Mouse (Mus musculus): ENCODE results near the gene Klc3. TPM values are rescaled to one million over a fixed set of nuclear protein-coding genes. Genes with fewer than 3 reads are reported as not detected.

The Klc3 gene
- total and polyA plus RNA-seq, 3 experiments, result 0.42 to 3.6 TPM; not detected in 1

DNA sequence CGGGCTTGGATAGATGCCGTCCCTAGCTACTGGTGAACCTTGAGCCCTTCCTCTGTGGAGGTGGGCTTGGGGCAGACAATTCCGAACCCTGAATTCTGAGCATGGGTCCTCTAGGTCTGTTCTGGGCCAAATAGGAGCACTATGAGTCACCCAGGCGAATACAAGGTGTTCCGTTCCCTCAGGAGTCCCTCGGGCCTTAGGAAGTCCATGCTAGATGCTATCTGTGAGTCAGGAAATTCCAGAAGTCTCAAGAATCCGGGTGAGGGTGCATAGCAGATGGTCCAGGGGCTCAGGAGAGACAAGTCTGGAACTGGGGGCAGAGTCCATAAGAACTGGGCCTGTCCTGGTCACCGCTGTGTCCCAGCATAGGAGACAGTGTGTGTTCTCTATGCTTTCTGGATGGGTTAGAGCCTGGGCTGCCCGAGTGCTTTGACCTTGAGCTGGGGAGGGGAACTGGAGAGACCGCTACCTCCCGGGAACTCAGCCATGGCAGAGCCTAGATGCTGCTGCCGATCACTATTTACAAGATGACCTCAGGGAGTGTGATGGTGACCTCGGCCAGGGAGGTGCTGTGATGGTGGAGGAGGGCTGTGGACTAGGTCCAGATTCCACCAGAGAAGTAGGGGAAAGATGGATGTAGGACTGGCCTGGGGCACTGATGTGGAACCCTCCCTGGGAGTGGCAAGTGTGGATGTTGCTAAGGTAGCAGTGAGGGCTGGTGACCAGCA, 54.6 kb downstream of the Klc3 start:
- no peaks in the 10 kb centered on the region; a peak in 3 of 4 replicates for H3K36me3 ChIP-seq (ENCODE audit: control insufficient read depth in 1 of 2, insufficient read depth in 2 of 2, low read length in 2 of 2)
- no peak overlapping the region for H3K27ac ChIP-seq (ENCODE audit: control insufficient read depth, low read depth, low read length)
- TF ChIP-seq RCOR1 (IDR thresholded peaks at IDR 0.05; ENCODE audit: low read depth, low read length), result no peak
- DNase-seq (ENCODE audit: low read depth, low spot score), result no peak
- no peaks in the 10 kb centered on the region for H3K9me3 ChIP-seq (replicated peaks; ENCODE audit: insufficient read depth, low read length)
- no peaks in the 10 kb centered on the region for H3K79me2 ChIP-seq (ENCODE audit: control insufficient read depth, insufficient read depth, low read length, poor library complexity)
- no peaks in the 10 kb centered on the region for H3K27me3 ChIP-seq (ENCODE audit: control insufficient read depth in 1 of 2, insufficient read depth in 2 of 2, low read length in 2 of 2)
- no peak overlapping the region for H3K9ac ChIP-seq (ENCODE audit: control insufficient read depth, low read depth, low read length, poor library complexity, severe bottlenecking)
- no peak overlapping the region for H3K4me3 ChIP-seq (ENCODE audit: control insufficient read depth in 1 of 2, insufficient read depth in 1 of 2, low read depth in 2 of 2, low read length in 2 of 2)
- H3K4me1 ChIP-seq (ENCODE audit: control insufficient read depth in 1 of 2, insufficient read depth in 2 of 2, low read length in 2 of 2), result peaks cover 0 to 7% of the 10 kb centered on the region in 2 experiments; a peak in 1 of 4 replicates

DNA sequence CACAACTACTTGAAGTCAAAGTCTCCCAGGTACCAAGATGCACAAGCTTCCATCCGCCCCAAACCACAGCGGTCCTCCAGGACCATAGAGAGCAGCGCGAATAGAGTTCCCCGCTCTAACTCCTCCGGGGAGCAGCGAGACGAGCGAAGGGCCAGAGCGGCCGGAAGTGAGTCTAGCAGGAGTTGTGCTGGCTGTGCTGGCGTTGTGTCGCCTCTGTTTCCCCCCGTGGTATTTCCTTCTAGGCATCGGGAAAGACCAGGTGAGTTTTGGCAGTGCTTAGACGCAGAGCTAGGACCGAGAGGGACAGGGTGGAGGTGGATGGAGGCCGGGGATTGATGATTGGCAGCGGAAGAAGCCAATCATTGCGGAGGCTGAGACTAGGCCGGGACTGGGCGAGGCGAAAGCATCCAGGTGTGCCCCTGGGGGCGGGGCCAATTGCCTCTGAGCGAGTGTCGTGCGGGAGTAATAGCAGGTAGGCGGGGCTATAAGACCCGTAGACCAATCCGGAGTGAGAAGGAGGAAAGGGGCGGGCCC, 58.9 kb downstream of the Klc3 start:
- Histone ChIP-seq H3K9me3 (replicated peaks; ENCODE audit: insufficient read depth, low read length) (no peaks in the 10 kb centered on the region), H3K27ac (ENCODE audit: control insufficient read depth, low read depth, low read length) (peak overlapping the region; percentile 43), H3K9ac (ENCODE audit: control insufficient read depth, low read depth, low read length, poor library complexity, severe bottlenecking) (peak overlapping the region; percentile 70), H3K79me2 (ENCODE audit: control insufficient read depth, insufficient read depth, low read length, poor library complexity) (no peaks in the 10 kb centered on the region), H3K36me3 (ENCODE audit: control insufficient read depth in 1 of 2, insufficient read depth in 2 of 2, low read length in 2 of 2) (peaks cover 0 to 5% of the 10 kb centered on the region in 2 experiments; a peak in 2 of 4 replicates), H3K4me3 (ENCODE audit: control insufficient read depth in 1 of 2, insufficient read depth in 1 of 2, low read depth in 2 of 2, low read length in 2 of 2) (peak overlapping the region; percentile 66 to 70), H3K4me1 (ENCODE audit: control insufficient read depth in 1 of 2, insufficient read depth in 2 of 2, low read length in 2 of 2) (peaks cover 2 to 18% of the 10 kb centered on the region in 2 experiments; a peak in 3 of 4 replicates), H3K27me3 (ENCODE audit: control insufficient read depth in 1 of 2, insufficient read depth in 2 of 2, low read length in 2 of 2) (peaks cover 0 to 6% of the 10 kb centered on the region in 2 experiments; a peak in 2 of 4 replicates)
- DNase-seq (ENCODE audit: low read depth, low spot score), result peak; percentile 99
- TF ChIP-seq MEF2A (IDR thresholded peaks at IDR 0.05; ENCODE audit: extremely low read depth, insufficient replicate concordance, low read depth, low read length, poor library complexity, severe bottlenecking) (no peak), ETS1 (IDR thresholded peaks at IDR 0.05; ENCODE audit: low read depth, low read length) (peak; percentile 28; the same call in 1 of the 2 replicates), MAX (IDR thresholded peaks at IDR 0.05; ENCODE audit: low read length) (0 out of 2 replicates have a peak, but pooled peaks have one; percentile 2), MYC (IDR thresholded peaks at IDR 0.05; ENCODE audit: low read depth, low read length) (no peak), HCFC1 (IDR thresholded peaks at IDR 0.05; ENCODE audit: low read depth, low read length) (peak; percentile 98), USF1 (IDR thresholded peaks at IDR 0.05; ENCODE audit: low read depth, low read length) (no peak), CTCF (IDR thresholded peaks at IDR 0.05 in 2 of 3, conservative IDR thresholded peaks at IDR 0.05 in 1 of 3; ENCODE audit: control insufficient read depth in 1 of 3, insufficient read depth in 1 of 3, low read depth in 2 of 3, low read length in 3 of 3, poor library complexity in 1 of 3, severe bottlenecking in 1 of 3) (no peak), BHLHE40 (IDR thresholded peaks at IDR 0.05; ENCODE audit: borderline replicate concordance, low read depth, low read length) (no peak), GATA1 (IDR thresholded peaks at IDR 0.05; ENCODE audit: low read depth, low read length) (no peak), ZMIZ1 (IDR thresholded peaks at IDR 0.05; ENCODE audit: low read depth, low read length) (peak; percentile 34; the same call in 1 of the 2 replicates), USF2 (IDR thresholded peaks at IDR 0.05; ENCODE audit: borderline replicate concordance in 1 of 2, insufficient read depth in 1 of 2, low read depth in 1 of 2, low read length in 2 of 2) (no peak), ELF1 (IDR thresholded peaks at IDR 0.05; ENCODE audit: low read depth, low read length) (peak; percentile 81), TBP (IDR thresholded peaks at IDR 0.05; ENCODE audit: low read depth, low read length) (peak; percentile 66), MAZ (IDR thresholded peaks at IDR 0.05; ENCODE audit: low read depth, low read length) (no peak), NRF1 (IDR thresholded peaks at IDR 0.05; ENCODE audit: insufficient read depth, low read depth, low read length, poor library complexity, severe bottlenecking) (no peak), ZNF384 (IDR thresholded peaks at IDR 0.05; ENCODE audit: low read depth, low read length) (no peak), CHD1 (IDR thresholded peaks at IDR 0.05; ENCODE audit: low read depth, low read length) (no peak), RAD21 (IDR thresholded peaks at IDR 0.05; ENCODE audit: low read depth, low read length) (no peak), NELFE (IDR thresholded peaks at IDR 0.05; ENCODE audit: low read depth, low read length) (peak; percentile 54), RCOR1 (IDR thresholded peaks at IDR 0.05; ENCODE audit: low read depth, low read length) (no peak), POLR2AphosphoS2 (IDR thresholded peaks at IDR 0.05; ENCODE audit: low read length) (no peak), EP300 (IDR thresholded peaks at IDR 0.05; ENCODE audit: low read depth in 1 of 2, low read length in 2 of 2) (no peak), MXI1 (IDR thresholded peaks at IDR 0.05; ENCODE audit: low read depth, low read length) (peak; percentile 73; the same call in 1 of the 2 replicates), TCF12 (IDR thresholded peaks at IDR 0.05; ENCODE audit: low read depth, low read length) (no peak), MYB (IDR thresholded peaks at IDR 0.05; ENCODE audit: low read depth, low read length) (no peak), MAFK (IDR thresholded peaks at IDR 0.05; ENCODE audit: borderline replicate concordance, low read depth, low read length) (no peak), GABPA (IDR thresholded peaks at IDR 0.05; ENCODE audit: low read depth, low read length) (peak; percentile 63; the same call in 1 of the 2 replicates), JUND (IDR thresholded peaks at IDR 0.05; ENCODE audit: low read depth, low read length) (no peak), TAL1 (IDR thresholded peaks at IDR 0.05; ENCODE audit: low read length) (no peak)

Data from MEL (cell line).